Mouse (Mus musculus): Measurements from ENCODE around the gene Hydin.
"Not testable (repeated sequence)": the region's sequence is repeated elsewhere in the genome, so short reads cannot be mapped to it uniquely, and the experiment has no call there.

Hydin gene

GRCm38 (mm10) chr8:110333376-110333775 is 66.6 kb downstream of the Hydin start:
- no peak for DNase-seq (ENCODE audit: low read depth in 2 of 2, low spot score in 2 of 2)

- DNase-seq (ENCODE audit: low read depth in 2 of 2, low spot score in 2 of 2): no peak
Measured at GRCm38 (mm10) chr8:110339447-110339846, 72.7 kb downstream of the Hydin start.

GRCm38 (mm10) chr8:110340090-110340703 is 73.4 kb downstream of the Hydin start:
- DNase-seq (ENCODE audit: low read depth in 2 of 2, low spot score in 2 of 2): no peak

GRCm38 (mm10) chr8:110345697-110346394 is 79.1 kb downstream of the Hydin start:
- no peak for DNase-seq (ENCODE audit: low read depth in 2 of 2, low spot score in 2 of 2)

GRCm38 (mm10) chr8:110346915-110347314 is 80.1 kb downstream of the Hydin start:
- no peak for DNase-seq (ENCODE audit: low read depth in 2 of 2, low spot score in 2 of 2)

GRCm38 (mm10) chr8:110350725-110351124 is 83.9 kb downstream of the Hydin start:
- DNase-seq (ENCODE audit: low read depth in 2 of 2, low spot score in 2 of 2): no peak

- DNase-seq (ENCODE audit: low read depth in 2 of 2, low spot score in 2 of 2): no peak
Measured at GRCm38 (mm10) chr8:110351909-110352308, 85.1 kb downstream of the Hydin start.

- DNase-seq (ENCODE audit: low read depth in 2 of 2, low spot score in 2 of 2): no peak
Measured at GRCm38 (mm10) chr8:110362975-110363374, 96.2 kb downstream of the Hydin start.

- DNase-seq (ENCODE audit: low read depth in 2 of 2, low spot score in 2 of 2): no peak
Measured at GRCm38 (mm10) chr8:110372836-110373235, 106.1 kb downstream of the Hydin start.

GRCm38 (mm10) chr8:110373695-110374094 is 106.9 kb downstream of the Hydin start:
- no peak for DNase-seq (ENCODE audit: low read depth in 2 of 2, low spot score in 2 of 2)

- DNase-seq (ENCODE audit: low read depth in 2 of 2, low spot score in 2 of 2): no peak
Measured at GRCm38 (mm10) chr8:110382751-110383150, 116.0 kb downstream of the Hydin start.

- DNase-seq (ENCODE audit: low read depth in 2 of 2, low spot score in 2 of 2): not testable (repeated sequence)
Measured at GRCm38 (mm10) chr8:110384632-110385031, 117.9 kb downstream of the Hydin start.

GRCm38 (mm10) chr8:110395656-110396055 is 128.9 kb downstream of the Hydin start:
- no peak for DNase-seq (ENCODE audit: low read depth in 2 of 2, low spot score in 2 of 2)

GRCm38 (mm10) chr8:110400536-110400935 is 133.8 kb downstream of the Hydin start:
- no peak for DNase-seq (ENCODE audit: low read depth in 2 of 2, low spot score in 2 of 2)

GRCm38 (mm10) chr8:110402311-110402710 is 135.5 kb downstream of the Hydin start:
- DNase-seq (ENCODE audit: low read depth in 2 of 2, low spot score in 2 of 2): no peak

GRCm38 (mm10) chr8:110404516-110404915 is 137.7 kb downstream of the Hydin start:
- DNase-seq (ENCODE audit: low read depth in 2 of 2, low spot score in 2 of 2): no peak

- no peak for DNase-seq (ENCODE audit: low read depth in 2 of 2, low spot score in 2 of 2)
Measured at GRCm38 (mm10) chr8:110415121-110415520, 148.3 kb downstream of the Hydin start.

- no peak for DNase-seq (ENCODE audit: low read depth in 2 of 2, low spot score in 2 of 2)
Measured at GRCm38 (mm10) chr8:110416931-110417330, 150.2 kb downstream of the Hydin start.

- no peak for DNase-seq (ENCODE audit: low read depth in 2 of 2, low spot score in 2 of 2)
Measured at GRCm38 (mm10) chr8:110417801-110418200, 151.0 kb downstream of the Hydin start.

- DNase-seq (ENCODE audit: low read depth in 2 of 2, low spot score in 2 of 2): no peak
Measured at GRCm38 (mm10) chr8:110419711-110420110, 152.9 kb downstream of the Hydin start.

GRCm38 (mm10) chr8:110420221-110420620 is 153.4 kb downstream of the Hydin start:
- no peak for DNase-seq (ENCODE audit: low read depth in 2 of 2, low spot score in 2 of 2)

- no peak for DNase-seq (ENCODE audit: low read depth in 2 of 2, low spot score in 2 of 2)
Measured at GRCm38 (mm10) chr8:110424146-110424545, 157.4 kb downstream of the Hydin start.

GRCm38 (mm10) chr8:110431340-110431739 is 164.6 kb downstream of the Hydin start:
- DNase-seq (ENCODE audit: low read depth in 2 of 2, low spot score in 2 of 2): no peak
